Mouse (Mus musculus) A20 (cell line): ENCODE measurements around the gene Srrd.

Source experiments
- DNase-seq: peaks from one replicate; pipeline ENCODE4 v3.0.0-alpha.2; 2011; ENCODE audit warnings: low read depth, low spot score

The Srrd gene

GRCm38 (mm10) chr5:112320379-112320778, 22.5 kb downstream of the Srrd start:
- DNase-seq = no peak

- DNase-seq = peak; percentile 75
Observed at GRCm38 (mm10) chr5:112319343-112319742, 23.5 kb downstream of the Srrd start.

DNA sequence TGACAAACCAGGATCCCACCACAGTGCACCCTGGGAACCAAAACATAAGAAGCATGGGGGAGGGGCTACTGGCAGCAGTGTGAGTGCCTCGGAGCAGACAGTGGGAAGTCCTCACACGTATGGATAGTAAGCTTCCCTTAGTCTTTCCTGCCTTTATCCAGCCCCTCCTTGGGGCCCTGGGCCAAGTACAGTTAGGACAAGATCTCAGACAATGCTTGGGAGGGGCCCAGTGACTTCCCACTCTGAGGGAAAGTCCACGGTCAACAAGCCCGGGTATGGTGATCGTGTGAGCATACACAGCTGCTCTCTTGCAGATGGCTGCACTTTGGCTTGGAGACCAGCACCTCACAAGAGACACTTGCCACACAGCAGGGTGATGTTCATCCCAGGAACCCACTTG, 25.5 kb downstream of the Srrd start:
- no peak for DNase-seq

DNA sequence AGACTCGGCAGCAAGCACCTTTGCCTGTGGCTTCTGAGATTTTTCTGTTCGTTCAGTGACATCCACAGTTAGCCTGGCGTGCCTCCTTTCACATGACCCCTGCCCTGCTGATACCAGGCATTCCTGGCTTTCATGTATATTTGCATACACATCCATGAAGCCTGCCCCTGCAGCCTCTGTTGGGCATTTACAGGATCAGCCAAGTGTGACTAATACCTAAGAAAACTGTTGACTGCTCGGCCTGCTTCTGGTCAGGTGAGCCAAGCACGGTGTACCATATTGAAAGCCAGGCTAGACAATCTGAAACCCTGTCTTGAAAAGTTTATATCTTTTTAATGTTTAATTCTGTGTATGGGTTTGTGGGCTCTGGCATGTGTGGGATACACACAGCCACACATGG, 26.4 kb downstream of the Srrd start:
- DNase-seq = peak; percentile 29

- no peak for DNase-seq
Observed at GRCm38 (mm10) chr5:112313222-112313885, 29.5 kb downstream of the Srrd start.

GRCm38 (mm10) chr5:112305842-112306241, 37.0 kb downstream of the Srrd start:
- DNase-seq = no peak

DNA sequence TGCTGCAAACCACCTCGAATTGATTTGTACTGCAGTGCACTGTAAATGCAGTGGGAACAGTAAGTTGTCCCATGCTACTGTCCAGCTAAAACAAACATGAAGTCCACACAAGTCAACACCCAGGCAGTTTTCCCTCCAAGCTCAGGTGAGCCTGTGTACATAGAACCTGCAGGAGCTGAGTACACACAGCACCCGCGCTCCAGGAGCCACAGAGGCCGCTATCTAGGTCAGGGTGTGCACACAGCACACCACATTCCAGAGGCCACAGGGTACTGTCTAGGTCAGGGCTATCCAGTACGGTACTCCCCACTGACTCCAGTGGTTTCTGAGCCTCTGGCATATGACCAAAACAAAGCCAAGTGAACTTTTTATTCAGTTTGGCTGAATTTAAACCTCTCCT, 40.5 kb downstream of the Srrd start:
- DNase-seq = no peak

DNA sequence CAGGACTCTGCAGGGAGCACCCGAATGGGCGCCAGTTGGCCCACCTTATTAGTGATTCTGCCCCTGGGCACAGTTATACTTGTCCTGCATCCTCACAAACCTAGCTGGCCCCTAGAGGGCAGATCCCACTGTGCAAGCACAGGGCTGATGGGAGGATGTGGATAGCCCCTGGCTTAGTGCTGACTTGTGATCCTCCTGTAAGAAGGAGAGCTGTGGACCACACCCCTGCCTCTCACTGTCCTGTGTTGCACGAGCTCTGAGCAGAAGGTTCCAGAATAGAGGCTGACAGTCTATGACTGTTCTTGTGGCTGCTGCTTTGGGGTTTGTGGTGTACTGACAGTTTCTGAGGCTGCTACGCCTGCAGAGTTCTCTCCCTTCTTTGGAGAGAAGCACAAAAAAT, 41.1 kb downstream of the Srrd start:
- DNase-seq = no peak

DNA sequence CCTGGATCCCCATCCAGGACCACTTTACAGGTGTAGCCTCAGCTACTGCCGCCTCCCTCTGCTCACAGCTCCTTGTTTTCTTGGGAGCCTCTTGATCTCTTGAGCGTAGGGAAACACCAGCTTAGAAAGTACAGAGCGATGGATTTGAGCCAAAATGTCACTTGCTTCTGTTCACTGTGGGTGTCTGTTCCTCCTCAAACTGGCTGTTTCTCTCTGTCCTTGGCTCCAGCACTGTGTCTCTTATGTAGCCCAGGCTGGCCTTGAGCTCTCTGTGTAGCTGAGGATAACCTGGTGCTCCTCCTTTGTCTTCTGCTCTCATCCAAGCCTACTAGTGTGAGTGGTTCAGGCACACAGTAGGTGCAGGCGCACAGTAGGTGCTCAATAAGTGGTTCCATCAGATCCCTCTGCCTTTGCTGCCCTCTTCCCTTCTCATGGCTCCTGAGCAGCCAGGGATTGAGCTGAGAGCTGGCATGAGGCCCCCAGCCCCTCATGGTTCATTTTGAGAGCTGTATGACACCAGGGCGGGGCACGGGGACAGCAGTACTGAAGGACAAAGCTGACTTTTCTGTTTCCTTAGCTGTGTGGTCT, 42.0 kb downstream of the Srrd start:
- DNase-seq = no peak

GRCm38 (mm10) chr5:112300112-112300511, 42.7 kb downstream of the Srrd start:
- DNase-seq = no peak

DNA sequence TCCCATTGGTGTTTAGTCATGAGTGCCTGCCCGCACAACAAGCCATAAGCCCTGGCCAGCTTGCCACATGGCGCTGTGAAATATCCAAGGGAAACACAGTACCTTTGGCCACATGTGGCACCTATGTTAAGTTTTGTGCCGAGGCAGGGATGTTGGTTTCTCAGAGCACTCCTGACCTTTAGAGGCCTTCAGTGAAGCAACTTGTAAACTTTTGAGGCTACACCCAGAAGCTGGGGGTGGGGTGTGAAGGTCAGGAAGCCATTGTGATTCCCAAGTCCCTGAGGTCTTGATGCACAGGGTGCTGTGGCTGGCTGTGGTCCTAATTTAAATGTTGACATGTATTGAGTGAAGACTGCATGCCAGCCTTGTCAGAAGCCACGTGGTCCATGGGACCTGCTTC, 43.4 kb downstream of the Srrd start:
- no peak for DNase-seq

DNA sequence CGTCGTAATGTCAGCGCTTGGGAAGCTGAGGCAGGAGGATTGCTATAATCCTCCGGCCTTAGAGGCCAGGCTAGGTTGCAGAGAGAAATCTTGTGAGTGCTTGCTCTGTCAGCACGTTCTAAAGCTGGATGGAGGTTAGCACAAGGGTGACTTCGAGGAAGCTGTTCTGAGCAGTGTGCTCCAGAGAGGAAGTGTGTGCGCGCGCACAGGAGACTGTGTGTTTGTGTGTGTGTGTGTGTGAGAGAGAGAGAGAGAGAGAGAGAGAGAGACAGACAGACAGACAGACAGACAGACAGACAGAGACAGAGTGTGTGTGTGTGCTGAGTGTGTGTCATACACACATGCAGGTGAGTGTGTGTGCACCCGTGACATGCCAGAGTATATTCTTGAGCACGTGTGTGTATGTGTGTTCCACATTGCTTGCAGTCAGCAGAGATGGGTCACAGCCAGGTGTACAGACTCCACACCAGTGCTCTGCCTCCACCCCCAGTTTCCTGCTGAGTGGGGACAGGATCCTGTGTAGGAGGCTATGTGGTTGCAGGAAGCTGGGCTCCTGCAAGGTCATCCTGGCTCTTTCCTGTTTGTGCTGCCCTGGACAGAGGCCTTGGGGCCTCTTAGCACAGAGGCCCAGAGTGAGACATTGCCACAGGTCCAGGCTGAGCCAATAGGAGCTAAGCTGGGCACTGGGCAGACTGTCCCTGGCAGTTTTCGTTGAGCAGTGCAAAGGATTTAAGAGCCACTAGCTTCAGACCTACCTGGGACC, 44.4 kb downstream of the Srrd start:
- no peak for DNase-seq

DNA sequence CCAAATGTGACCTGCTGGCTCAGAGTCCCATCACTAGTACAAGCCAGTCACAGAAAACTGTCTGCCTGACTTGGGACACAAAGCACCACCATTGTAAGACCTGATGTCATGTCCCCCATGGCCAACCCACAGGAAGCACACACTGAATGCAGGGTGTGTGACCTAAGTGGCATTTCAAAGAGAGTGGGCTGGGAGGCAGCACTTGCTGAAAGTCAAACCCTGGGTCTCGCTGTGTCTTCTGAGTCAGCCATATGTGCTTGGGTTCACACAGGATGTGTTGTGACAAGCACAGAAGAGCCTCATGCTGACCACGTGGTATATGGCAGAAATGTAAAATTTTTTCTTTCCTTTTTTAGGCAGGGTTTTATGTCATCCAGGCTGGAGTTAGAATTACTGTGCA, 45.6 kb downstream of the Srrd start:
- no peak for DNase-seq

GRCm38 (mm10) chr5:112296404-112297181, 46.2 kb downstream of the Srrd start:
- no peak for DNase-seq

DNA sequence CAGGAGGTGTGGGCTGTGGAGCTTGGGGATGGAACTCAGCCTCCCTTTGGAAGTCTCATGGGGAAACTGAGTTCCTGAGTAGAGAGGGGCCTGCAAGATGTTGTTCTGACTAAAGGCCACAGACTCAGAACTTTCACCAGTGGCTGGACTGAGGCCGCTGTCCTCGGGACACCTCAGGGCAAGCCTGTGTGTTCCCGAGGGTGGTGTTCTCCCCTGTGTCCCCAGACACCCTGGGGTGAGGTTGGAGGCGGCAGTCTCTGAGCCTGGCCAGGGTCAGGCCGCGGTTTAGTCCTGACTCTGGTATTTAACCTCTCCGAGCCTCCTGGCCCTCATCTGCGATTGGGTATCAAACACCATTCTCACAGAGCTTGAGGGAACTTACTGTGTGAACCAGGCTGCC, 47.3 kb downstream of the Srrd start:
- no peak for DNase-seq

DNA sequence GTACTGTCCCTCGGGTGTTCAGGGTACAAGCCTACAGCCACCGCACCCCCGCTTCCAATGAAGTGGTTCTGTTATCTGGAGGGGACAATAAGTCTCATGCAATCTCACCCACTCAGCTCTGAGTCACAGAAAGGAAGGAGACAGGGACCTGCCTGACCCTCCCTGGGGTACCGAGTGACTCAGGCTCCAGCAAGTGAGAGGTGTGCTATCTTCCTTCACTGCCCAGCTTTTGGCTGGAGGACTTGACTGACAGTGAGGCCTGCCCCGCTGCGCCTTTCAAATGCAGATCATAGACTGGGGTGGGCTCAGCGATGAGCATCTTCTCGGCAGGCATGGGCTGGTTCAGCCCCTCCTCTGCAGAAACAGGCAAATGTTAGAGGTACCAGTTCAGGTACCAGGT, 47.7 kb downstream of the Srrd start:
- DNase-seq = no peak

DNA sequence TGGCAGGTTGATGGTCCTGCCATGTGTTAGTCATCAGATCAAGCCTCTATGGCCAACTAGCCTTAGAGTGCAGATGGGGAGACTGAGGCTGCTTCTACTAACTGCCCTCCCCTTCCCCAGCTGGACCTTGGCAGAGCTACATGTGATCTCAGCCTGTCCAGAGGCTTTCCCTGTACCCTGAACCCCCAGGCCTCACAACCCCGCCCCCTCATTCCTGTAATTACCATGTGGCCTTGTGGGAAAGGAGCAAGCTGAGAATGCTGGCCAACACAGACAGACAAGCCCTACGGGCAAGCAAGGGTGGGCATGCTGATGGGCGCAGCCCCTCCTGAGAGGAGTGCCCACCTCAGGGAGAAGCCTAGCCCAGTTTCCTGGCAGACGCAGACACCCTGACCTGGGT, 48.1 kb downstream of the Srrd start:
- DNase-seq = no peak

GRCm38 (mm10) chr5:112293800-112294199, 49.0 kb downstream of the Srrd start:
- no peak for DNase-seq

DNA sequence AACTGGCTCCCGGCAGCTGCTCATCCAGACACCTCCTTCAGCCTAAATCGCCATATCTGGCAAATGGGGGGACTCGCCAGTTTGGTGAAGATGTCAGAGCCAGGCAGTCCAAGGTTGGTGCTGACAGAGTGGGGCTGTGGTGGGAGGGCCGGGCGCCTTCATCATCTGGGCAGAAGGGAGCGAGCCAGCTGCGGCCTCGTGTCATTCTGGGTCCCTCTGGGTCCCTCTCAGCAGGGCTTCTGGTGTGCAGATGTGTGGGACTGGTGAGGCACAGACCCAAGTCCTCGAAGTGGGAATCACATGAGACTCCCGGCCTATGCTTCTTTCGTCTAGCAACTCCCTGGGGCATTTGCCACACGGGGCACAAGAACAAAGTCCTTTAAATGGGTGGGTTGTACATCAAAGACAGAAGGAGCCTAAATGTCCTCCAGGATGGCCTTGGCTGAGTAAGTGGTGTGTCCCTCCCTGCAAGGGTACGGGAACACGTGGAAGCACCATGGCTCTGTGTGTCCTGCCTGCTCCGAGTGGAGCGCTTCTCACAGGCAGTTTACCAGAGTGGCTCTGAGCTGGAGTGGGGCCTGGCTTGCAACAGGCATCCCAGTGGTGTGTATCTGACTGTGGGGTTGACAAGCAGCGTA, 50.4 kb downstream of the Srrd start:
- DNase-seq = no peak

GRCm38 (mm10) chr5:112291866-112292265, 51.0 kb downstream of the Srrd start:
- no peak for DNase-seq

DNA sequence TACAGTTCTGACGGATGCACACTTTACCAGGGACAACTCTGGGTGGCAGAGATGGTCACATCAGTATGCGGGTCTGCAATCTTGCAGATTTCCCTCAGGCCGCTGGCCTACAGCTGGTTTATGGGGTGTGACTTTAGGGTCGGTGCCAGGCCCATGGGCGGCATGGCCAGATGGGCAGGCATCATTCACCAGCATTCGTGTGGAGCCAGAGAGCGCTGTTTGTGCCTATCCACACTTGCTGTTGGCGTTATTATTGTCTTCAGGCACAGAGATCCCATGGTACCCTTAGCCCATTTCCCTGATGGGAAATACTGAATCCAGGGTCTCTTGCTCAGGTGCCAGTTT, 52.3 kb downstream of the Srrd start:
- no peak for DNase-seq
